Mouse (Mus musculus): ENCODE measurements at regions not wholly inside any gene's neighbourhood (a gene's known extent, or its start where the extent isn't known, plus 50 kb on each side); places are given as distances from the start of the nearest gene placed in this dataset.
"Not testable (repeated sequence)": the region's sequence is repeated elsewhere in the genome, so short reads cannot be mapped to it uniquely, and the experiment has no call there.

DNA sequence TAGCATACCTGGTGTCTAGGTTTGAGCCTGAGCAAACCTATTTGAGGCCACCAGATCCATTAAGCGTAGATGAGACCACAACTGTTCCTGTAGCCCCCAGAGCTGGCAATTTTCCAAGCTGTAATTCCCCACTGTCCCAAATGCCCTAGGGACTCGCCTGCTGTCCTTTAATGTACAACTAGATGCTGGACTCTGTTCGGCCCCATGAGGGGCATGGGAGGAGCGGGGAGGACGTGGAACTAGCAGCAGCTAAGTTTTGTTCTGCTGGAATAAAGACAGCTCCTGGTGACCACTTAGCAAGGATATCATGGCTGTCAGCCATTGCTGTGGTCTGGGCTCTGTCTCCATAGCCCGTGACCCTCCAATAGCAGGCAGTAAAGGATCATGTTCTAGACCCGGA lies 103.1 kb downstream of the Ero1lb start:
- TF ChIP-seq HCFC1 (IDR thresholded peaks at IDR 0.05; ENCODE audit: borderline replicate concordance, insufficient read depth, low read length); MAFK (IDR thresholded peaks at IDR 0.05; ENCODE audit: insufficient read depth, low read depth, low read length); ZC3H11A (IDR thresholded peaks at IDR 0.05; ENCODE audit: borderline replicate concordance, low read depth, low read length): not testable (repeated sequence)
